Mouse (Mus musculus): ENCODE data around the gene Psmb2. TPM values are rescaled to one million over a fixed set of nuclear protein-coding genes. Genes with fewer than 3 reads are reported as not detected.

The Psmb2 gene
- polyA plus RNA-seq, 1 experiment from 2014 or later: 470 TPM

DNA sequence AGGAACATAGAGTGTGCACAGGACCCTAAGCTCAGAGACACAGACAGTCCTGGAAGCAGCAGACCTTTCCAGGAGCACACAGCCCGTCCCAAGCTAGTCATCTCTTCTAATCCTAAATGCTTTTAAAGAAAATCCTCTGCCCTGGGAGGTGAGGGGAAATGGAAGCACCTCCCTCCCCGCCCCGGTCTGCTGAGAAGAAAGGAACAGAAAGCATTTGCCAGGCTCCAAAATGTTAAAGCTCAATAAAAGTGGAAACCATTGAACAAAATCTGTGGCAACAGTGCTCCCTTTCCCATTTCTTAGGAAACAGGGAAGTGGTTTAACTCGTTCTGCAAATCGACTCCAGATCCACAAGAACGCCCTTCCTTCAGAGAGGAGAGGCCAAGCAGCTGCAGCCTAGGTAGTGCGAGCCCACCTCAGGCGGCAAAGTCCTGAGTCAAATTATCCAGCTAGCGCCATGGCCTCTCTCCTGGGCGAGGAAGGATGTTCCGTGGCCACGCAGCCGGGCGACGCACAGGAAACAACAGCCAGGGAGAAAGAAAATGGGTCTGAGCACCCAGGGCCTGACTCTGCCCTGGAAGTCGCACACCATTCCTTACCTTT, 56.7 kb downstream of the Psmb2 start:
- H3K9me3 ChIP-seq: no peaks in the 10 kb centered on the region
- WGBS: 1% methylated on average over 16 of the region's 16 CpGs
- H3K27me3 ChIP-seq: peaks cover 99% of the 10 kb centered on the region
- H3K27ac ChIP-seq: no peak overlapping the region
- H3K9ac ChIP-seq (replicated peaks): no peak overlapping the region
- H3K4me2 ChIP-seq (replicated peaks): peak overlapping the region; percentile 44
- ATAC-seq: no peak
- H3K4me1 ChIP-seq (replicated peaks): peaks cover 28% of the 10 kb centered on the region
- H3K4me3 ChIP-seq (replicated peaks): peak overlapping the region; percentile 34
- H3K36me3 ChIP-seq: no peaks in the 10 kb centered on the region

DNA sequence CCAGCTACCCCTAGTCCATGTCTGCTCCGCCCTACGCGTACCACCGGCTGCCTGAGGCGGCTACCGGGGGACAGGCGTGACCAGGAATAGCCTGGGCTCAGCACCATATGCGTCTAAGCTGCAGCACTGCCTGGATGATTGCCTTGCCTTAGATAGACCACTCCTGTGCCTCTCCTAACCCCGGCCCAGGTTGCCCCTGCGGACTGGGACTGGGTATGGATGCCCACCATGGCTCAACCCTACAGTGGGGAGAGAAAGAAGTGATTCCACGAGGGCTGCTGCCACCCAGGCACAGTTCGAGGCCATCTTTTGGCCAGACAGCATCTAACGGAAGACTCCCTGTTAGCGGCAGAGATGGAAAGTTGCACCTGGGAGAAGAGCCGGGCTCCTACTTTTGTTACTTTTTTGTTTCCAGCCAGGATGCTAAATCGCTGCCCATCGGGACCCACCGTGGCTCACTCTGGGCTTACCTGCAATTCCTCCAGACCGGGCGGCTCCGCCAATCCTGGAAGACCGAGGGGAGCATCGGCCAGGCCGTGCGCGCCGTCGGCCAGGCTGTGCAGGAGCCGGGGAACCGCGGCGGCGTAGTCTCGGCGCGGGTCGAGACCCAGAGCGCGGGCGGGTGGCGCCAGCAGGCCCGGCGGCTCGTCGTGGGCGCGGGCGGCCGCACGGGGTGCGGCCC, 57.4 kb downstream of the Psmb2 start:
- no peaks in the 10 kb centered on the region for H3K9me3 ChIP-seq
- peaks cover 100% of the 10 kb centered on the region for H3K27me3 ChIP-seq
- H3K4me1 ChIP-seq (replicated peaks): peaks cover 28% of the 10 kb centered on the region
- peak; percentile 48; the same call in 1 of the 2 replicates for ATAC-seq
- H3K27ac ChIP-seq: no peak overlapping the region
- 2% methylated on average over 50 of the region's 51 CpGs for WGBS
- peak overlapping the region; percentile 34 for H3K4me3 ChIP-seq (replicated peaks)
- H3K4me2 ChIP-seq (replicated peaks): peak overlapping the region; percentile 44
- H3K9ac ChIP-seq (replicated peaks): peak overlapping the region; percentile 48; the same call in 1 of the 2 replicates
- H3K36me3 ChIP-seq: no peaks in the 10 kb centered on the region

DNA sequence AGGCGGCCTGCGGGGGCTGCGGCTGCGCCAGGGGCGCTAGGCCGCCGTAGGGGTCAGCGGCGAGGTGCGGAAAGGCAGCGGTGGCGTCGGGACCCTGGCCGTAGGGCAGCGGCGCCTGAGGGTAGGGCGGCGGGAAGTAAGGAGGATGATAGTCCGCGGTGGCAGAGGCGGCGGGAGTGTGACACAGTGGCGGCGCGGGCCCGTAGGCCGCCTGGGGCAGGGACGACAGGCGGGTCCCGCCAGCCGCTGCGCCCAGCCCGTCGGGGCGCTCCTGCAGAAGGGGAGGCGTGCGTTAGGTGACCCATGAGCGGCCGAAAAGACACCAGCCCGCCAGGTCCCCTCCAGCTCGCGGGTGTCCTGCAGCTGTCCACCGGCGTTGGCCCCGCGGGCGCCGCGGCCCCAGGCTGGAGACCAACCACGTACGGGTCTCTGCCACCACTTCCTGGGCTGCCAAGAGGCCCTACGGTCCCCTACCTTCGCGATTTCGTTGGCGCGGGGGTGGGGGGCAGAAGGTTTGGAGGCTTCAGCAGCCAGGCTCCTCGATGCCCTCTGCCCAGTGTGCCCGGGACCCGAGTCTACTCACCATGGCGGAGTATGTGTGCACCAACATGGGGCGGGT, 58.1 kb downstream of the Psmb2 start:
- no peaks in the 10 kb centered on the region for H3K36me3 ChIP-seq
- peaks cover 28% of the 10 kb centered on the region for H3K4me1 ChIP-seq (replicated peaks)
- H3K9ac ChIP-seq (replicated peaks): peak overlapping the region; percentile 53; the same call in 1 of the 2 replicates
- peaks cover 100% of the 10 kb centered on the region for H3K27me3 ChIP-seq
- H3K27ac ChIP-seq: no peak overlapping the region
- no peaks in the 10 kb centered on the region for H3K9me3 ChIP-seq
- 2% methylated on average over 46 of the region's 62 CpGs for WGBS
- peak overlapping the region; percentile 34 for H3K4me3 ChIP-seq (replicated peaks)
- ATAC-seq: peak; percentile 65
- H3K4me2 ChIP-seq (replicated peaks): peak overlapping the region; percentile 44

DNA sequence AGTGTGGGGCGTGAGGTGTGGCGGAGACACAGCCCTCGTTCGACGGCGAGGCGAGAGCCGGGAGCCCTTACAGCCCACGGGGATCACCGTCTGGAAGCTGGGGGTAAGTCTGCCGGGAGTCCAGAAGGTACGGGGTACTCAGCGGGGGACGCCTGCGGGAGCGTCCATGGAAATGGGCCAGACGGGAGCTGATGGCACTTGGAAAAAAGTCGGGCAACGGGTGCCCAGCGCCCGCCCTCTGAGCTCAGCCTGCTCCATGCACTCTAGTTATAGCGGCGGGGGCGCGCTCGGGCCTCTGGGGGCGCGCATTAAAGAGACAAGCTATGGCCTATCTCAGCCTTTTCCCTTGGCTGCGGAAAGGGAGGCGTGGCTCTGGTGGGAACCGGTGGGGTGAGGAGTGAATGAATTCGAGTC, 58.6 kb downstream of the Psmb2 start, which contains the start of gene Tfap2e:
Tfap2e (minus strand) TSS at position 240 of the 414 bp plus-strand sequence.
- H3K4me3 ChIP-seq (replicated peaks): peak within 1 kb of the TSS; percentile 34
- peak; percentile 62 for ATAC-seq
- peaks cover 28% of the 10 kb centered on the region for H3K4me1 ChIP-seq (replicated peaks)
- peaks cover 99% of the 10 kb centered on the region for H3K27me3 ChIP-seq
- peak within 1 kb of the TSS; percentile 53 for H3K9ac ChIP-seq (replicated peaks)
- under 1% methylated on average over 32 of the region's 32 CpGs for WGBS
- H3K27ac ChIP-seq: no peak within 1 kb of the TSS
- peak within 1 kb of the TSS; percentile 44 for H3K4me2 ChIP-seq (replicated peaks)
- H3K9me3 ChIP-seq: no peaks in the 10 kb centered on the region
- no peaks in the 10 kb centered on the region for H3K36me3 ChIP-seq

DNA sequence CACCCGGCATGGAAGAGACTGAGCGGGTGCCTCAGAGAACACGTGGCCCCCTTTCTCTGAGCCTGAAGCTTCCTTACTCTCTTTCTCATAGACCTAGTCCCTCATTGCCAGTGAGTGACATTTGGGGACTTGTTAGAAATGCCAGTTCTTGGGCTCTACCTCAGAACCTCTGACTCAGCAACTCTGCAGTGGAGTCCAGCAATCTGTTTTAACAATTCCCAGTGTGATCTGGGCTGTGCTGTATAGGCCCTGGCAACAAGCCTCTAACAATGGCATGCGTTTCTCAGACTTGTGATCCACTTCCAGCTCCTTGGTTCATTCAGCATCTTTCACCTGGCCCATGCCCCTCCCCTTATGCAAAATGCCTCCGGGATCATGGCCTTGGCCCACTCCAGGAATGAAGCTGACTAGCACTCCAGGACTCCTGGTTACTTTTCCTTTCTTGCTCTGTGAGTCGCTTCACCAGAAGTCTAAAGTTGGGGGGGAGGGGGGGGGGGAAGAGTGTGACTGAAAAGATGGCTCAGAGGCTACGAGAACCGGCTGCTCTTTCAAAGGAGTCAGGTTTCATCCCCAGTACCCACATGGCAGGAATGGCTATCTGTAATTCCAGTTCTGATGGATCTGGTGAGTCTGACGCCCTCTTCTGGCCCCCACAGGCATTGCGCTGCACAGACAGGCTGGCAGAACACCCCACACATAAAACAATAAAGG, 62.7 kb downstream of the Psmb2 start:
- Histone ChIP-seq H3K9me3 (no peaks in the 10 kb centered on the region), H3K36me3 (peaks cover 18% of the 10 kb centered on the region), H3K27me3 (peaks cover 96% of the 10 kb centered on the region), H3K9ac (replicated peaks) (no peak overlapping the region), H3K4me1 (replicated peaks) (peaks cover 27% of the 10 kb centered on the region), H3K27ac (no peak overlapping the region), H3K4me3 (replicated peaks) (no peak overlapping the region), H3K4me2 (replicated peaks) (no peak overlapping the region)
- whole genome bisulfite sequencing: 15% methylated on average over 10 of the region's 10 CpGs
- no peak for ATAC-seq

DNA sequence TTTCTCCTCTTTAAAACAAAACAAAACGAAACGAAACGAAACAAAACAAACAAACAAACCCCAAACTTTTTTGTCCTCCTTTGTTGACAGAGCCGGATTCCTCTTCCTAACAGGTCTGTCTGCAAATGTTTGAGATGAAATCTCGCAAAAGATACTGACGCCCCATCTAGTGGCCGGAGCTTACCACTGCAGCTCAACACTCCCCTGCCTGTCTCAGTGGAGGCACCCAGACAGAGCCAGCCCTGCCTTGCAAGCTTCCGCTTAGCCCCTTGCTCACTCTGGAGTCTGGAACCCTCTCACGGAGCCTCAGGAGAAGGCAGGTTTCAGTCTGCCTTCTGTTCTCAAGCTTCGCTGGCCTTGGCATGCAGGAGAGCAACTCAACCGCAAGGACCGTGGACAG, 64.0 kb downstream of the Psmb2 start:
- H3K9me3 ChIP-seq: no peaks in the 10 kb centered on the region
- no peak overlapping the region for H3K9ac ChIP-seq (replicated peaks)
- no peak overlapping the region for H3K4me3 ChIP-seq (replicated peaks)
- H3K36me3 ChIP-seq: peaks cover 32% of the 10 kb centered on the region
- no peak overlapping the region for H3K27ac ChIP-seq
- ATAC-seq: peak; percentile 41; the same call in 1 of the 2 replicates
- peaks cover 18% of the 10 kb centered on the region for H3K4me1 ChIP-seq (replicated peaks)
- H3K27me3 ChIP-seq: peaks cover 85% of the 10 kb centered on the region
- H3K4me2 ChIP-seq (replicated peaks): no peak overlapping the region; the same call in 1 of the 2 replicates
- WGBS: 6% methylated on average over 12 of the region's 12 CpGs

DNA sequence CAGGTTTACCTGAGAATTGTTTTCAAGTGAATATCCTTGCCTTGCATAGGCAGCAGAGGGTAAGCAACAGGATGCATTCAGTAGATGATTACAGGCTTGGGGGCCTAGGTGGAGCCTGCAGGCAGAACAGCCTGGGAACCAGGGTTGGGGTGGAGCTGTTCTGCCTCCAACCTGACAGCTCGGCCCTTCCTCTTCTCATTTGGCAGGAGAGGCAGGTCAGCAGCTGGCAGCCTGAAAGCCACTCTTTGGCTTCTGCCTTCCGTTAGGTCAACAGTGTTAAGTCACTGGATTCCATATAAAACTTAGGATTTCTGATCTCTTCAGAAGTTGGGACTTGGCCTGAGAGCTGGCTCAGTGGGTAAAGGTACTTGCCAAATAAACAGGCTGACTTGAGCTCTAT, 65.5 kb downstream of the Psmb2 start:
- 53% methylated on average over 2 of the region's 2 CpGs for WGBS
- H3K27ac ChIP-seq: no peak overlapping the region
- ATAC-seq: no peak
- H3K9ac ChIP-seq (replicated peaks): no peak overlapping the region
- no peak overlapping the region for H3K4me2 ChIP-seq (replicated peaks)
- H3K27me3 ChIP-seq: peaks cover 70% of the 10 kb centered on the region
- H3K4me1 ChIP-seq (replicated peaks): peaks cover 18% of the 10 kb centered on the region
- H3K9me3 ChIP-seq: no peaks in the 10 kb centered on the region
- peaks cover 45% of the 10 kb centered on the region for H3K36me3 ChIP-seq
- no peak overlapping the region for H3K4me3 ChIP-seq (replicated peaks)

DNA sequence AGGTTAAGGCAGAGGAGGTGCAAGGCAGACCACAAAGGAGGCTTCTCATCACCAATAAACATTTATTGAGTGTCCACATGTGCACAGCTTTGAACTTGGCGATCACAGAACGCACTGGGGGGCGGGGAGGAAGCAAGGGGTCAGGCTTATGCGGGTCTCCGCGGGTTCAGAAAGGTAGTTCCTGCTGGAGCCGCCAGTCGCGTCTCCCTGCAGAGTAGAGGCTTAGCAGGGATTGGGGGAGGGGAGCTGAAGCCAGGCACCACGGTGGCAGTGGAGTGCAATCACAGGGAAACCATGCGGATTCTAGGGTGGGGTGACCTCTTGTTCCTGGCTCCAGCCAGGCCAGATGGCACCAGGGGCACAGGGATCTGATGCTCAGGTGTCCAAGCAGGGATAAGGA, 66.3 kb downstream of the Psmb2 start:
- Histone ChIP-seq H3K4me2 (replicated peaks) (no peak overlapping the region), H3K27ac (no peak overlapping the region), H3K9ac (replicated peaks) (no peak overlapping the region), H3K4me1 (replicated peaks) (peaks cover 23% of the 10 kb centered on the region), H3K36me3 (peaks cover 52% of the 10 kb centered on the region), H3K4me3 (replicated peaks) (no peak overlapping the region), H3K9me3 (no peaks in the 10 kb centered on the region), H3K27me3 (peaks cover 62% of the 10 kb centered on the region)
- no peak for ATAC-seq
- 8% methylated on average over 11 of the region's 11 CpGs for WGBS

DNA sequence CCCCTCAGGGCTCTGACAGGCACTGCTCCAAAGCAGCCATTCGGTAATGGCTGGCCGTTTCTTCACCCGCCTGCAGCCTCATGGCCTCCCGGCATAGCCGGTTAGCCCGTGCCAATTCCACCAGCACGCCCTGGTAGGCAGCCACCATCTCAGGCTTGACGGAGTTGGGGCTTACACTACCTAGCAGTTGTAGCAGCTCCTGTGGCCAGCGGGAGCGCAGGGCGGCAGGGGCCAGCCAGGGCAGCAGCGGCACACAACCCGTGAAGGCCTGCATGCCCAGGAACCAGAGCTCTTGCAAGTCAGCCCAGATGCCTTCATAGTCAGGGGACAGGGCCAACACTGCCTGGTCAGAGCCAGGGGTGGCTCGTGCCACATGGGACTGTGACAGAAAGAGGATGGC, 67.4 kb downstream of the Psmb2 start:
- 90% methylated on average over 14 of the region's 14 CpGs for WGBS

DNA sequence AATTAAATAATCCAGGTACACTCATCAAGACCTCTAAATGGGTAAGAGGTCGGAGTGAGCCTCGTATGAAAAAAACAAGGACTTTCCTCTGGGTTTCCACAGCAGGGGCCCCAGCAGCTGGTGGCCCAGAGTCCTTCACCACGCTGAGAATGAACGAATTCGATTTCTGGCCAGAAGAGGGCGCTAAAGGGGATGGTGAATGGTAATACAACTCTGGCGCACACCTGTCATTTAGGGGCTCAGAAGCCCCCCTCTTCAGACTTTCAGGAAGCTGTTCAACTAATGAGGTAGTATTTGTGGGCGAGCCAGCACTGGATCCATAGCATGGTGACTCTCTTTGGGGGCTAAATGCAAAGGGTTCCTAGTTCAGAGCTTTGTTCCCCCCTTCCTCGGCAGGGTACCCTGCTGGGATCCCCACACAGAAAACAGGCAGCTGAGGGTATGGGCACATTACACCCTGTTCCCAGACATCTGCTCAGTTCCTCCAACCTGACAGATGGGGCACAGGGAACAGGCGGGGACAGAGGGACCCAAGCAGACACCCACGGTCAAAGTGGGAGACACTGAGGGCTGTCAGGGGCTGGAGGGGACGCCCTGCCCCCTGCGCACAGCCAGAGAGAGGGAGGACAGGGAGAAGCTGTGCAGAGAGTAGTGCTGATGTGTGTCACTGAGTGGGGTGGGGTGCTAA, 68.2 kb downstream of the Psmb2 start:
- Histone ChIP-seq H3K27me3 (peaks cover 43% of the 10 kb centered on the region), H3K27ac (no peak overlapping the region), H3K9ac (replicated peaks) (no peak overlapping the region), H3K36me3 (peaks cover 70% of the 10 kb centered on the region), H3K4me3 (replicated peaks) (no peak overlapping the region), H3K4me1 (replicated peaks) (peaks cover 42% of the 10 kb centered on the region), H3K4me2 (replicated peaks) (no peak overlapping the region), H3K9me3 (no peaks in the 10 kb centered on the region)
- WGBS: 39% methylated on average over 13 of the region's 13 CpGs
- 0 out of 2 replicates have a peak, but pooled peaks have one; percentile 18 for ATAC-seq

More for the DNA sequence above, 67.4 kb downstream of the Psmb2 start:
- Histone ChIP-seq H3K4me1 (replicated peaks) (peaks cover 34% of the 10 kb centered on the region), H3K27me3 (peaks cover 51% of the 10 kb centered on the region), H3K4me3 (replicated peaks) (no peak overlapping the region), H3K9me3 (no peaks in the 10 kb centered on the region), H3K4me2 (replicated peaks) (no peak overlapping the region), H3K27ac (no peak overlapping the region), H3K9ac (replicated peaks) (no peak overlapping the region), H3K36me3 (peaks cover 64% of the 10 kb centered on the region)
- ATAC-seq: 0 out of 2 replicates have a peak, but pooled peaks have one; percentile 32

DNA sequence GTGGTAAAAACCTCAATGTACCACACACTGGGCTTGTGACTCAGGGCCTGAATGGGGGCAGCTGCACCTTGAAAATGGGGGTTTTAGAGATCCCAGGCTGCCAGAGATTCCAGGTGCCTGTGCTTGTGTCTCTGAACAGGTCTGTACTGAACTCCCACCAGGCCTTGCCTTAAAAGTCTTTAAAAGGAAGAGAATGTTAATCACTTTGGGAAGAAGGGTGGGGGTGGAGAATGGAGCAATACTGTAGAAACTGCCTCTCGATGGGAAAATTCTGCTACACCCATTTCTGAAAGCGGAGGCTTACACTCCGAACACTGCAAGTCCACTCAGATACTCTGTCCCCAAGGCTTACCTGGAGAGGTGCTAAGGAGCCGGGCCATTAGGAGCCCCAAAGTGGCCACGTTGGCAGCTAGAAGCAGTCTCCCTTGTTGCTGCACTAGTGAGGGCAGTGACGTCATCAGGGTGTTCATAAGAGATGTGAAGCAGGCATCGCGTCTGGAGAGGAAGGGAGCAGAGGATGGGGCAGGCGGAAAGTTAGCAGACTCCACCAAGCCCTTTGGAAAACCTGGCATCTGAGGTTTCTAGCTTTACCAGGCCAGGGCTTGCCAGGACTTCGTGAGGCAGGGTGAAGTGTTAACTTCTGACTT, 68.9 kb downstream of the Psmb2 start:
- Histone ChIP-seq H3K9me3 (no peaks in the 10 kb centered on the region), H3K27me3 (peaks cover 38% of the 10 kb centered on the region), H3K27ac (no peak overlapping the region), H3K9ac (replicated peaks) (no peak overlapping the region), H3K36me3 (peaks cover 70% of the 10 kb centered on the region), H3K4me1 (replicated peaks) (peaks cover 48% of the 10 kb centered on the region), H3K4me2 (replicated peaks) (no peak overlapping the region), H3K4me3 (replicated peaks) (no peak overlapping the region)
- 84% methylated on average over 10 of the region's 10 CpGs for WGBS
- no peak for ATAC-seq
